Mouse (Mus musculus): Measurements from ENCODE around the gene Rabl3. TPM values are rescaled to one million over a fixed set of nuclear protein-coding genes. Genes with fewer than 3 reads are reported as not detected.

The Rabl3 gene
- polyA plus RNA-seq, 1 experiment from 2014 or later = 26.0 TPM

Other genes with a start within 250 kb of the Rabl3 start
- gene Stxbp5l, start 154.9 kb upstream of the Rabl3 start, polyA plus RNA-seq (2015; fragmentation: Nextera tagmentation; extraction: Ambion mirVana) = 0.12 and 0.39 TPM in 2 replicates
- 31.7 and 34.9 TPM in 2 replicates for gene Gtf2e1, start 96 bp upstream of the Rabl3 start, polyA plus RNA-seq (2015; fragmentation: Nextera tagmentation; extraction: Ambion mirVana)
- 0.20 and 0.65 TPM in 2 replicates for gene Hgd, start 40.3 kb downstream of the Rabl3 start, polyA plus RNA-seq (2015; fragmentation: Nextera tagmentation; extraction: Ambion mirVana)
- 58.3 and 71.9 TPM in 2 replicates for gene Ndufb4, start 114.6 kb downstream of the Rabl3 start, polyA plus RNA-seq (2015; fragmentation: Nextera tagmentation; extraction: Ambion mirVana)
- 683 and 792 TPM in 2 replicates for gene Fstl1, start 237.0 kb downstream of the Rabl3 start, polyA plus RNA-seq (2015; fragmentation: Nextera tagmentation; extraction: Ambion mirVana)